Mouse (Mus musculus) c-Kit-positive CD71-positive TER-119-negative erythroid progenitor cells, embryonic 14.5 days (primary cell): Measurements from ENCODE around the gene Tex2.
"Not testable (repeated sequence)": the region's sequence is repeated elsewhere in the genome, so short reads cannot be mapped to it uniquely, and the experiment has no call there.

Source experiments
- DNase-seq: peaks from one replicate; pipeline ENCODE4 v3.0.0-alpha.2; 2013; ENCODE audit warnings: low read depth

The Tex2 gene

DNA sequence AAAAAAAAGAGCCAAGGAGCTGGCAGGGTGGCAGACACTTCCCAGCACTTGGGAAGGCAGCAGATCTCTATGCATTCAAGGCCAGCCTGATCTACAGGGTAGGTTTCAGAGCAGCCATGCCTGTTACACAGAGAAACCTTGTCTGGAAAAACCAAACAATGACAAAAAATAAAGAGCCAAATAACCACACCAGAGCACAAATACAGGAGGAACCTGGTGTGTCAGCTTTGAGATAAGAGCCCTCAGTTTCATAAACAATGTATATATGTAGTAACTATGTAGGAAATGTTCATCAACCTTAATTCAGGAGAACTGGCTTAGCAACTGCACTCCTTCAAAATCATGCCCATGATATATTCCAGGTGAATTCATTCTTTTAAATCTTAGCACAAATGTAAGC is 109.1 kb downstream of the Tex2 start:
- DNase-seq: no peak

DNA sequence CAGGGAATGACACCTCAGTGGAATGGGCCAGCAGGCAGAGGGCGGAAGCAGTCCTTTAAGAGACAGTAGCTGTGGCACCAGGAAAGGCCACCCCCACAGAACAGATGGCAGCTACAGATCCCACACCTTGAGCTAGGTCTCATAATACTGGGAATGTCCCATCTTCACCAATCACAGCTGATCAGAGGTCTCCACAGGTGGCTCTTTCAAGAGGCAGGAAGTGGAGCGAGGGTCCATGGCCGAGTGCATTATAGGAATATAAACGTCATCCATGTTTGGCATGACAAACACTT is 109.9 kb downstream of the Tex2 start:
- DNase-seq: no peak

DNA sequence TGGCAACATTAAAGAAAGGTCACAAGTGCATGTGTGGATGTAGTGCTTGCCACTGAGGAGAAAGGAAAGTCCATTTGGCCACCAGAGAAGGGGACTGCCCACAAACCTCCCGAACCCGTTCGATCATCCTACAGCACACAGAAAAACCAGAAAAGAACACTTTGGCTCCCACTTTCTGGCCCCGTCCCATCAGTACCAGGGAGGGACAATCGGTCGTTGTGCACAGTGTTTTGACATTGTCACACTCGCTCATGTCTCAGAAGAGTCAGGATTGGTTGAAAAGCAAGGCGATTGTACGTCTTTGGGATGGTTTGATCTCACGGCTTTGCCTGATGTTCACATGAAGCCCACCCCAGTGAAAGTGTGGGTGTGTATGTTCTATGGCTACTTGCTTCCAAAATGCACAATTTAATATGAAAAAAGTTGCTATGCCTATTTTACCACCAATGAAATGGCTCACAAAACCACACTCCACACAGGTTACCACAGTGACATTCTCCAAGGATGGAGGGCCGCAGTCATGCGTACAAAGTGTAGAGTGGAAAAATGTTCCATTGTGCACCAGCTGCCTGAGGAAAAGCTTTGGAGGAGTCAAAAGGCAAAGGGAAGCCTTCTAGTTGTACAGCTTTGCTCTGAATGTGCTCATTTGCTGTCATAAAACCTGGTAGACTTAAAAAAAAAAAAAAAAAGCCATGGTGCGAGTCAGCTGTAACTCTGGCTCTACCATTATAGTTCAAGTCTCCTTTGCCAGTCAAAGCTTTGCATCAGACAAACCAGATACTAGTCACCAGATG is 110.4 kb downstream of the Tex2 start:
- no peak for DNase-seq

DNA sequence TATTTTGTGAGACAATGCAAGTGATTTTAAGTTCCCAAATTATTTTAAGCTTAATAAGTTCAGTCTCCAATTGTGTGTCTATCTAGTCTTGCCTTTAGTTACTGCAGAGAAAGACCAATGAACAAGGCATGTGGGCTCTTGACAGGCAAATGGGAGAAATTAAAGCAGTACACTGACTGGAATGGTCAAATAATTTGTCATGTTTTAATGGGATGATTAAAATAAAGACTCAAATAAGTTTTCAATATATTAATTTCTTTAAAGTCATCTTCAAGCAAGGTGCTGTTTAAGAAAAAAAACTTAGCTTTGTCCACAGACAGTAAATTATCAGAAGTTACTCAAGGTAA is 111.1 kb downstream of the Tex2 start:
- no peak for DNase-seq

DNA sequence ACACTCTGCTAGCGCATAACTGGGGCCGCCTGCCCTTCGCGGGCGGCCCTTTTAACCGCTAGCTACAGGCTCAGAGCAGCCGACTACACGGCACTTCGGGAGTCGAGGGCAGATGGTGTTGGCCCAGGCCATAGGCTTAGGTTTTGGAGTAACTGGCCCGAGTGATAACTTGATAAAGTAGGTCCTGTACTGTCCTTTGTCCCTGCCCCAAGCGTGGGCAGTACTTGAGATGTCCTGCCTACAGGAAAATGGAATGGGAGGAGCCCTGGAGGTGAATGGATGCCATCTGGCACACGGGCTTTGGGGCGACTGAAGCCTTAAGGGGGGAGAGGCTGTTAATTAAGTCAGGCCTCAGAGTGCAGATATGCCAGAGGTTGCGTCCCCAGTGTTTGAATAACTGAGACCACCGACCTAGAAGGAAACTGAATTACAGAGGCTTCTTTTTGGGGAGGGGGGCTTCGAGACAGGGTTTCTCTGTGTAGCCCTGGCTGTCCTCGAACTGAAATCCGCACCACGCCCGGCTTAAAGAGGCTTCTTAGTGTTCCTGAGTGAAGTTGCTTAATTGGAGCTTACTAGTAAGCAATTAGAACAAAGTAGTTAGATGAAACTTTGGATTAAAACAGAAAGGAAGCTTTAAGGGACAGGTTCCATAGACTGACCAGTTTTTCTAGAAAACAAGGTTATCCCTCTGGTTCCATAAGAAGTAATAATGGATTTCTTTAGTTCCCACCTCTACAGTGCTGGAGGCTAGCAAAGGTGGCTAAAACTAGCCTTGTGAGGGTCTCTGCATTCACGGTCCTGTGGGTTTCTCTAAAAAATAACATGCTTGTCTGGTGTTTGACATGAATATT is 111.7 kb downstream of the Tex2 start:
- no peak for DNase-seq

DNA sequence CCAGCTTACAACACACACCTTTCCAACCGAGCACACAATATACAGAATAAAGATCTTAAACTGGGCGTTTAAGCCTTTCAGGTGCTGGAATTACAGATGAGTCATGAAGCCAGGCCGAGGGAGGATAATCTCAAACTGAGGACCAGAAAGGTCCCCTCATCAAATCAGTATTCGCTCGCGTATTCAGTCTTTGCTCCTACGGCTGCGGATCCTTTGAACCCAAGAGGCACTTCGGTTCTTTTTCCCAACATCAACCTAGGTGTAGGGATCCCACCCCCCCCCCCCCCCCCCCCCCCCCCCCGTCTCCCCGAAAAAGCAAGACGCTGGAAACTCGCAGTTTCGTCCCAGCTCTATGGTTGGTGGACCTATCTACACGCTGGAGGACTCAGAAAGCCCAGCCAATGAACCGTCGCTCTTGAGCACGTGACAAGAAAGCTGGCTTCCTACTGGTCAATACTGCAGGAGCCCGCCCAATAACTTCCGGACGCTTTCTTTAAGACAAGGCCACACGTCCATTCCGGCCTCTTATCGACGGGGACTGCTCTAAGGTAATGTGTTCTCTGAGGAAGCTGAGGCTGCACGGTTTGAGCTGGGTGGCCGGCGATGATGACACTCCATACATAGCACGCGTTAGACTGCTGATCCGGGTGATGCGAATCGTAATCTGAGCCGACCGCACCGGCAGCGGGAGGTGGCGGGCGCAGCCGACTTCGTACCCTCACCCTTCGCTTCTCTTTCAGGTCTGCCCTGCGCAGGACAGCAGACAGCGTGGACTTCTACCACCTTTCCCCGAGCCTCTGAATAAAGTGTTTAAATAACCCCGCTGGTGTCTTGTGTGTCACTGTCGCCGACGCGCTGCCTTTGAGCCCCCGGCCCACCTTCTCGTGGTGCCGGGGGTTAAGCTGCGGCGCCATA is 112.6 kb downstream of the Tex2 start:
- peak; percentile 95 for DNase-seq

DNA sequence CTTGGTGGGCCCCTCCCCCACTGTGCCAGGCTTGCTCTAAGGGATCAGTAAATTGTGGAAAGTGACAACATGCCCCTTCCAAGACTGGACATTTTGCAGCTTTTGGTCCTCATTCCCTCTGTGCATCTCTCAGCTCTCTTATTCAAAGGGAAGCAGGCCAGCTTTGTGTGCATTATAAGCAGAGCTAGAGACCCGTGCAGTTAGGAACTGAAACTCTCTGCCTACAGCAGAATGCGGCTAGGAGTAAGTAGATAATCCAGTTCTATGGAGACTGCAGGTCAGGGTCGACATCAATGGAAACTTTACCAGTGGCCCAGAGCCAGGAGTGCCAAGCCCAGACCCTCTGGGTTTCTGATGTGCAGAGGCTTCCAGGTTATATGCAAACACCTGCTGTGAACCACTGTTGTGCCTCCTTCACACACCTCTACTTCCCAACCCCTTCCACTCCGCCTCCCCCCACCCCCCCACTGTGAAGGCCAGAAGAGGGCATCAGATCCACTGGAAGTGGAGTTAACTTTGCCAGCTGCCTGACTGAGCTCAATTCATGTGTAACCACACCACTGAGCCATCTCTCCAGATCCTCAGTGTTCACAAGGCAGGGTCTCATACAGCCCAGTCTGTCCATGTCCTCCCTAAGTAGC is 114.4 kb downstream of the Tex2 start:
- DNase-seq: no peak

DNA sequence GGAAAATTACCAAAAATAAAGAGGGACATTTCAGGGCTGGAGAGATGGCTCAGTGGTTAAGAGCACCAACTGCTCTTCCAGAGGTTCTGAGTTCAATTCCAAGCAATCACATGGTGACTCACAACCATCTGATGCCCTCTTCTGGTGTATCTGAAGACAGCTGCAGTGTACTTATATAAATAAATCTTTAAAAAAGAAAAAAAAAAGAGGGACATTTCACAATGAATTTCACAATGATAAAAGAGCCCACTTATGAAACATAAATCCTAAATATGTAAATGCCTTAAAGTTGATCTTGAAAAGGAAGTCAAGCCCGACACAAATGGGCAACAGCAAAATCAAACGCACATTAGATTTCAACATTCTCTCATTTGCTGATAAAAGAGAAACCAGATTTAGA is 115.3 kb downstream of the Tex2 start:
- no peak for DNase-seq

DNA sequence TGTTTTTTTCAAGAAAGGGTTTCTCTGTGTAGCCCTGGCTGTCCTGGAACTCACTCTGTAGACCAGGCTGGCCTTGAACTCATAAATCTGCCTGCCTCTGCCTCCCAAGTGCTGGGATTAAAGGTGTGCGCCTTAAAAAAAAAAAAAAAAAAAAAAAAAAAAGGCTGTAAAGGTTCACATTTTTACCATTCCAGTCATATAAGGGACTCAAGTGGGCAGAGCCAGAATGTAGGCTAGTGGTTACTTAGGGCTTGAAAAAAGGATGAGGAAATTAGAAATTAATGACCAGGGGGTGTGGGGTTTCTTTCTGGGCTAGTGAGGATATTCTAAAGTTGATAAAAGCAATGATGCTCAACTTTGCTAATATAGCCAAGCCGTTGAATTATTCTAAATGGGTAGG is 116.2 kb downstream of the Tex2 start:
- DNase-seq: not testable (repeated sequence)

DNA sequence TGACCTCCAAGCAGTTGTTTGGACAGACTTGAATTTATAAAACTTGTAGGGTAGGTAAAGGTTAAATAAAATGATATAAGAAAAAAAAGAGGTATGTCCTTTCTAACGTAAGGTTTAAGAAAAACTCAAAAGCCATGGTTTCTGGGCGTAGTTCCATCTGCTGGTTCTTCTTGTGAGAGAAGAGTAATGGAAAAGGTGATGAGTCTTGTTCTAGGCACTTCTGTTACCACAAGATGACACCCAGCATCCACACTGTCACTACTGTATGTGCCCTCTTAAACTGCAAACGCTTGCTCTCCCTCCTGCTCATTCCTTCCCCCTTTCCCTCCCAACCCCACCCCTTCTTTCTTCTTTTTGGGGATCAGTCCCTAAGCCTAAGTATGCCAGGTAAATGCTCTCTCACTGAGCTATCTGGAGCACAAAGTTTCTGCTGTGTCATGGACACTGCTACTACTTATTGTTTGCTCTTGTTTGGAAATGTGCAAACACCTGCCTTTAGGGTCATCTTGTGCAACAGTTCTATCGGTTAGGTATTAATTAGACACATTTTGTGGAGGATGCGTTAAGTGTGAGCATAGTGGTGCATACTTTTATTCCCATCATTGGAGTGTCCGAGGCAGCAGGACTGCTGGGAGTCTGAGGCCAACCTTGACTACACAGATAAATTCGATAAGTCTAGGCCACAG is 120.1 kb downstream of the Tex2 start:
- DNase-seq: no peak

DNA sequence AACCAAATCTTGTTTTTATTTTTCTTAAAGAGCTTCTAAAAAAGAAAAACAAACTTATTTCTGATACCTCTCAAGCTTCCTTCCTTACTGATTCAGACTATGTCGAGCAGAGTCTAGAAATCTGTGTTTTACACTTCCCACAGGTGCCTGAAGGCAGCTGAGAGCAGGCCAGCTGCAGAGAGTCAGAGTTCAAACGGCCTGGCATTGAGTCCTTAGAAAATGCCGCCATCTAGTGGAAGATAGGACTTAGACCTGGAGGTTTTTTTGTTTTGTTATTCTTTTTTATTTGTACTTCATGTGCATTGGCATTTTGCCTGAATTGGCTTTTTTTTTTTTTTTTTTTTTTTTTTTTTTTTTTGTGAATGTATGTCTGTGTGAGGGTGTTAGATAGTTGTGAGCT is 121.8 kb downstream of the Tex2 start:
- peak; percentile 71 for DNase-seq

DNA sequence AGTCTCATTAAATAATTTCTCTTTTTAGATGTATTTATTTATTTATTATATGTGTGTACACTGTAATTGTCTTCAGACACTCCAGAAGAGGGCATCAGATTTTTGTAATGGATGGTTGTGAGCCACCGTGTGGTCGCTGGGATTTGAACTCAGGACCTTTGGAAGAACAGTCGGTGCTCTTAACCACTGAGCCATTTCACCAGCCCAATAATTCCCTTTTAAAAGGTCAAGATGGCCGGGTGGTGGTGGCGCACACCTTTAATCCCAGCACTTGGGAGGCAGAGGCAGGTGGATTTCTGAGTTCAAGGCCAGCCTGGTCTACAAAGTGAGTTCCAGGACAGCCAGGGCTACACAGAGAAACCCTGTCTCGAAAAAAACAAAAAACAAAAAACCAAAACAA is 122.6 kb downstream of the Tex2 start:
- DNase-seq: not testable (repeated sequence)

DNA sequence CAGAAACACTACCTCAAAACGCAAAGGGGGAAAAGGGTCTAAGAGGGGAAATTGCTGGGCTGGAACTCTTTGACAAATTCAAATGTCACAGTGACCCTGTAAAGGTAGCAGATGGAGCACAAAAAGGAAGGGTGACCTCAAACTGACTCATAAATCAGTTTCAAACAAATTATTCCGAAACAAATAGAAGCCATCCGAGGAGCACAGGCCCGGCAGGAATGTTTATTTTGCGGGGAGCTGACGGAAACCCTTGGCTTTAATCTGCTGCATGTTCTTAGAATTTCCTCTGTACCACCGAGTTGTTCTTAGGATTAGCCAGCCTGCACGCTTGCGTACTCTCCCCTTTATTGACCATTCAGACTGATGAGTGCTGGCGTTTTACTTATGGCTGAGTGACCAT is 123.2 kb downstream of the Tex2 start:
- no peak for DNase-seq

DNA sequence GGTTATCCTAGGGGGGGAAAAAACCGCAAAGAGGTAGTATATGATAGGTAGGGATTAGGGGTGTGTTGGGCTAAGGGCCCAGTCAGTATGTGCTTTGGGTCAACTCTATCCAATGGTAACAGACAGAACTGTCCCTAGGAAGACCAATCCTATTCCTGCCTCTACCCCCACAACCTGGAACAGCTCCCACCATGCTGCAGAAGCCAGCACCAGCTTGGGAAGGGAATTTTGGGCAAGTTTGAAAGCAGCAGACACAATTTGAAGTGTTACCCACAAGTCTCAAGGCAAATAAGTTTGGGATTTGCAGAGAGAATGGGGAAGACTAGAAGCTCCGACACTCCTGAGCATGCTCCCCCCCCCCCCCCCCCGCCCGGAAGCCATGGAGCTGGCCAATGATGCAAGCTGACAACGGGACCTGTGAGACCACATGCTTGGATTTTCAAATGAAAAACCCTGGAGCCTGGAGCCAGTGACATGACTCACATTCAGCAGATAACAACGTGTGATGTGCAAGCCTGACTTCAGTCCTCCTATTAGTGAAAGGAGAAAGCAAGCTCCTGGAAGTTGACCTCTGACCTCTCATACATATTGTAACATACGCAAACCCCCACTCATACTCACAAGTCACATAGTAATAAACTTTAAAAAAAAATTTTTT is 124.1 kb downstream of the Tex2 start:
- DNase-seq: no peak

DNA sequence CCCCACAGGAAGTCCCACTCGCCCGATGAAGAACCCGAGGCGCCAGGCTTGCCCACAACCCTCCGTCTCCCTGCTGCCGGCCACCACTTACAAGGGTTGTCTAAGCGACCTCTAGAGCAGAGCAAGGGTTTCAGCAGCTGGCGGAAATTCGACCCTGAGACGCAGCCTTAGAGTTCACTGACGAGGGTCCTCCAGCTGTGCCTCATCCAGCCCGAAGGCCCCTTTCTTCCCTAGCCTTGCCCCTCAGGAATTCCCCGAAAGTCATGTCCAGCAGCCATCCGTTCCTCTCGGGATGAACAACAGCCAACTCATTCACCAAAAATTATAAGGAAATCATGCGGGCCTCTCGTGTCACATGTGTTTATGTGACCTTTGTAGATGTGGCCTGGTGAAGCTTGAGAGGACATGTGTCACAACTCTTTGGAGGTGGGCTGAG is 125.1 kb downstream of the Tex2 start:
- no peak for DNase-seq

DNA sequence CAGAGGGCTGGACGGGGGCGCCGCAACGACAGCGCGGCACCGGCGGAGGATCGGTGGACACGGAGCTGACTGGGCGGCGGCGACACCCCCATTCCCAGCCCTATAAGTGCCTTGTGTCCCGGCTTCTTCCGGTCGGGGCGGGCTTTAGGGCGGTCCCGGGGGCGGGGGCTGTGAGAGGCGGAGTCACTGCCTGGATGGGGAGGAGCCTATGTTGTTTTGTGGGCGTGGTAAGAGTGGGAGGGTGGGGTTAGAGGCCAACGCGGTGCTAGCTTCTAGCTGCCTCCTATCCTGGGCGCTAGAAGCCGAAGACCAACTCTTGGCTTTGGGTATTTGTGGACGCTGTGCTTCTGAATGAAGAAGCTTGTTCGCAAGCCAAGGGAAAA is 125.5 kb downstream of the Tex2 start, which contains the start of gene Ern1:
Gene Ern1, minus strand, starts transcription at position 120 of the 383 bp plus-strand sequence.
- DNase-seq: peak; percentile 80

DNA sequence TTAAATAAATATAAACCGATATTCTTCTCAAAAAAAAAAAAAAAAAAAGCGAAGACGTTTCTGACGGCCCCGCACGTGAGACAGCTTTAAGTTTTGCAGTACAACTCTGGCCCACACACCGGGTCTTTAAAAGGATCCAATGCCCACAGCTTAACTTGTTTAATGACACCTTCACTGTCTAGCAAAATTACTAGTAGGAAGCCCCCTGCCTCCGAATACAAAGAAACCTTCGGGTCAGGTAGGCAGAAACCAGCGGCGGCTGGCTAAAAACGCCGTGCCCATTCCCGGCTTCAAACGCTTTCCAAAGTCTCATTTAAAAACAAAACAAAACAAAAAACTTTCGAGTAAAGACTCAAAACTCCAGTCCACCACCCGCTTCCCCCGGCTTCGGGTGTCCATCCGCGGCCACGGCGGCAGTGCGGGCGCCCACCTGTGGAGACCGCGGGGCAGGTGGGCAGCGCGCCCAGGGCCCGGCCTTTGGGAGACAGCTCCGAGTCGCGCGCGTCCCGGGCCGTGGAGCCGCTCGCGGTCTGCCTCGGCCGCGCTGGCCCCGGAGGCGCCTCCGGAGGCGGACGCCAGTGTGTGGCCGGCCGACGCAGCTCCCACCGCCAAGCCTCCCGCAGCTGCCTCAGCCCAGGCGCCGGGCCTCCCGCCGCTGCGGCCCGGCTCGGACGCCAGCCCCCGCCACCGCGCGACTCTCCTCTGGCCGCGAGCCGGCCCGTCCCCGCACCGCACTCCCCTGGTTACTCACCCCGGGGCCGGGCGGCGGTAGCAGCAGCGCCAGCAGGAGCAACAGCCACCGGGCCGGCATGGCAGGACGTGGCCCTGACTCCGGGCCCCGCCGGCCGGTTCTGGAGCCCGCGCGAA is 126.1 kb downstream of the Tex2 start:
- peak; percentile 38 for DNase-seq

DNA sequence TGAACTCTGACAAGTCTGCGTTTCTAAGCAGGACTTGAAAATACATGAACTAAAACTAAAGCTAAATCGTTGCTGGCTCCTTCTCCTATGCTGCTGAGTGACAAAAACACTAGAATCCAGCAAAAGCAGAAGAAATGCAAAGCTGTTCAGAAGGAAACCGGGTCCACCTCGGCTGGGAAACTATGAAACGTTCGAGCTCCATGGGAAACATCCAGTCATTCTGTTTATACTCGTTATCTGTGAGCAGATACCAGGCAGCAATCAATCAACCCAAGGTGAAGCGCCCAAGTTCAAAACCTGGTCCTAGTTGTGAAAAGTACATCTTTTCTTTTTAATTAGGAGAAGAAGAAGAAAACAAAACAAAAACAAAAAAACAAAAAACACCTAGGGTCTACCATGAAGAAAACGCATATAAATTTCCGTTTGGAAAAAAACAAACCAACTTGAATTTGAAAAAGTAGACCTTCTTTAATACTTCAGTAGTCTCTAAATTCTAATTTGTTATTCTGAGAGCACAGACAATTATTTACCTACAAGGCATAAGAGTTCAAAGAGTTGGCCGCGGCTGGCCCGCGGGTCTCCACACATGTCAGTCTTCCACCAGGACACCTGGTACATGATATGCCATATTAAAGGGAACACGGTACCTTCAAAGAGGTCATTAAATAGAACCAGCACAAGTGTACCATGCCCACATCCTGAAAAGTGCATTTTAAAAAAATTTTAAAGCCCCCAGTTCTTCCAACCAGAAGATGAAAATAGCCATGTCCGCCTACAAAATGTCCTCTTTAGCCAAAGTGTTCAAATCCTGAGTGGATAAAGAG is 127.0 kb downstream of the Tex2 start:
- no peak for DNase-seq

DNA sequence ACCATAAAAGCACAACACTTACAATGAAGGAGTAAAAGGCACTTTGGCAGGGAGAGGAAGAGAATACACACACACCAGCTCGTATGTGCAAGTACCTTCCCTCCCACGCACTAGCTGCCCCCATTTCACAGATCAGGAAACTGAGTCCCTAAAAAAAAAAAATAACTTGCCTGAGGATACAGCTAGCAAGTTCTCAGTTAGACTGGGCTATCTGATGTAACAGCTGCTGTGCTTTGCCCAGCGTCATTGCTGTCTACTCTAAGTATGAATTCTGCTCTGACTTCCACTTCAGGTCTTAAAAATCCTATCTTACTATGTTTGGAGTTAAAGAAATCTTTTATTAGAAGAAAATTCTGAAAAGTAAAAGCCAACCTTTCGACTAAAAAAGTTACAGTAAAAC is 127.6 kb downstream of the Tex2 start:
- no peak for DNase-seq
